Mouse (Mus musculus) T-cell, adult 2 months (primary cell): ENCODE results near the gene Sult2a6.

Source experiments
- DNase-seq: peaks from one replicate; pipeline ENCODE4 v3.0.0; 2022; ENCODE audit warnings: low spot score

The Sult2a6 gene

DNA sequence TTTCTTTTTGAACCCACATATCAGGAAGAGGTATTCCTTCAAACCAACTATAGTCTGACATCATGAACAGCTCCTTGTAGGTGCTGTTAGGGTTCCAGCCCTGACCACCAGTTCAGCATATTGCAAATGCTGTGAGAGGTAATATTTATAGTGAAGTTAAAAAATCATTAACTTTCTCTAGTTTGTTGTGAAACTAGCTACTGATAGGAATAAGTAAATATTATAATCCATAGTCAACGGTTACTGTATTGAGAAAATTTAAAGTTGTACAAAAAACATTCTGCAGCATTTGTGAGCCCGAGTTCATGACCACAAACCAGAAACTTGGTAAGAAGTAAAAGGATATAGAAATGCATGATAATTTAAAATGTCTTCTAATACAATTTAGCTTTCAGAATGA, at the start of gene Sult2a6:
Gene Sult2a6, minus strand, starts transcription at position 101 of the 400 bp plus-strand sequence.
- no peak for DNase-seq

- no peak for DNase-seq
These were observed 39.4 kb downstream of the Sult2a6 start for GRCm38 (mm10) chr7:14215231-14215630.

- no peak for DNase-seq
These were observed 51.3 kb downstream of the Sult2a6 start for GRCm38 (mm10) chr7:14203417-14203816.

GRCm38 (mm10) chr7:14202487-14202886, 52.2 kb downstream of the Sult2a6 start:
- no peak for DNase-seq
